Mouse (Mus musculus) kidney, adult 2 months (tissue): ENCODE measurements at regions not wholly inside any gene's neighbourhood (a gene's known extent, or its start where the extent isn't known, plus 50 kb on each side); places are given as distances from the start of the nearest gene placed in this dataset.

Source experiments
- CTCF ChIP-seq: fragments of 200-500 bp; conservative IDR thresholded peaks from 2 replicates; pipeline ENCODE4 v1.5.1; 2011; ENCODE audit warnings: low read depth, mild to moderate bottlenecking, control low read depth, low read length, moderate library complexity, mixed read lengths; ENCODE audit not compliant: insufficient read depth, insufficient read length
- POLR2A ChIP-seq: fragments of 200-500 bp; IDR thresholded peaks from one replicate; pipeline ENCODE4 v1.6.1; 2011; ENCODE audit warnings: low read depth, low read length, control low read depth

DNA sequence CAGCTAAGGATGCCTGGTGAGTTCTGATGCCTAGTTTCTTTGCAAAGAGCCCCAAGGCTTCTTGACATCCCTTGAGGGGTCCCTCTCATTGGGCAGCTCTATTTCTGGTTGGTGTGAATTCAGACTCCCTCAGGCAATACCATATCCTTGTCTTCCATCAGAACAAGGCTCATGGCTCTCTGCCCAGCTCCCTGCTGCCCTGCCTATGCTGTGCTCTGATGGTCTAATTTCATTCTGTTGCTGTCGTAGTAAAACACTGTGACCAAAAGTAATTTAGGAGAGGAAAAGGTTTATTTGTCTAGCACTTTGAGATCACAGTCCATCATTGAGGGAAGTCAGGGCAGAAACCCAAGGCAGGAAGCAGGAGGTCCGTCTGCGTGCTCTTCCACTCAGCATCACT lies 75.1 kb downstream of the Pdgfa start:
- TF ChIP-seq CTCF = no peak
- TF ChIP-seq POLR2A = no peak
